Mouse (Mus musculus) intestine, embryonic 14.5 days (tissue): ENCODE data around the gene Nudt14. TPM values are rescaled to one million over a fixed set of nuclear protein-coding genes. Genes with fewer than 3 reads are reported as not detected.

Experiments
- ATAC-seq: fragments of 200-750 bp; cut with Nextera tagmentation; replicated peaks from 2 replicates; pipeline ENCODE4 v1.8.0; 2017; ENCODE audit warnings: low read depth, moderate number of reproducible peaks, moderate TSS enrichment, moderate library complexity; ENCODE audit not compliant: low FRiP score, low TSS enrichment
- DNase-seq: peaks from one replicate; pipeline ENCODE4 v3.0.0-alpha.2; 2018; ENCODE audit warnings: low spot score
- H3K27ac ChIP-seq: fragments of 300-500 bp; sonication (generic); 2 replicates; pipeline ENCODE4 v1.5.1; 2014; ENCODE audit warnings: low read depth, mild to moderate bottlenecking, control low read depth
- H3K27me3 ChIP-seq: fragments of 300-500 bp; sonication (generic); replicated peaks from 2 replicates; pipeline ENCODE4 v1.6.1; 2014; ENCODE audit warnings: low read length, control low read depth; ENCODE audit not compliant: control insufficient read depth, insufficient read depth
- H3K36me3 ChIP-seq: fragments of 300-500 bp; sonication (generic); 2 replicates; pipeline ENCODE4 v1.6.1; 2014; ENCODE audit warnings: low read length, control low read depth; ENCODE audit not compliant: control insufficient read depth, insufficient read depth
- H3K4me1 ChIP-seq: fragments of 300-500 bp; sonication (generic); replicated peaks from 2 replicates; pipeline ENCODE4 v1.6.1; 2014; ENCODE audit warnings: low read length, control low read depth, mixed read lengths; ENCODE audit not compliant: control insufficient read depth, insufficient read depth
- H3K4me2 ChIP-seq: fragments of 300-500 bp; sonication (generic); 2 replicates; pipeline ENCODE4 v1.6.1; 2014; ENCODE audit warnings: low read length
- H3K4me3 ChIP-seq: fragments of 300-500 bp; sonication (generic); 2 replicates; pipeline ENCODE4 v1.5.1; 2014; ENCODE audit warnings: low read depth, low read length, control low read depth, mixed read lengths
- H3K9ac ChIP-seq: fragments of 300-500 bp; sonication (generic); 2 replicates; pipeline ENCODE4 v1.6.1; 2014; ENCODE audit warnings: mild to moderate bottlenecking, low read length
- H3K9me3 ChIP-seq: fragments of 300-500 bp; sonication (generic); 2 replicates; pipeline ENCODE4 v1.6.1; 2016; ENCODE audit warnings: low read length, control low read depth; ENCODE audit not compliant: control insufficient read depth
- WGBS: fragments of 180-500 bp; shearing (Covaris S2); extraction: QIAGEN DNeasy Blood & Tissue Kit; methylation state at CpG from one replicate; pipeline ENCODE4 v1.1.7; 2014; 5-methylcytosine and 5-hydroxymethylcytosine counted together
- polyA plus RNA-seq: library from polyadenylated mRNA; unstranded; fragments of >200 nt; fragmentation: Nextera tagmentation; extraction: Ambion mirVana; gene quantifications from 2 replicates; pipeline ENCODE4 v1.2.1, GENCODE M21; 2014

Gene Nudt14
- polyA plus RNA-seq, 1 experiment from 2014 or later: 105 TPM

- Histone ChIP-seq H3K27me3 (peaks cover 53% of the 10 kb centered on the region), H3K9me3 (no peaks in the 10 kb centered on the region), H3K4me1 (0 out of 2 replicates have a peak, but pooled peaks cover 5% of the 10 kb centered on the region), H3K9ac (no peak overlapping the region), H3K4me2 (no peak overlapping the region), H3K36me3 (no peaks in the 10 kb centered on the region), H3K4me3 (no peak overlapping the region), H3K27ac (no peak overlapping the region)
- WGBS: 73% methylated on average over 14 of the region's 14 CpGs
- DNase-seq (no peak), ATAC-seq (no peak)
These were observed 14.7 kb downstream of the Nudt14 start for GRCm38 (mm10) chr12:112927265-112927664.

GRCm38 (mm10) chr12:112925950-112926349 lies 16.0 kb downstream of the Nudt14 start:
- Histone ChIP-seq H3K4me3 (no peak overlapping the region), H3K9ac (no peak overlapping the region), H3K27ac (no peak overlapping the region), H3K4me1 (0 out of 2 replicates have a peak, but pooled peaks cover 5% of the 10 kb centered on the region), H3K36me3 (no peaks in the 10 kb centered on the region), H3K27me3 (peaks cover 46% of the 10 kb centered on the region), H3K9me3 (no peaks in the 10 kb centered on the region), H3K4me2 (no peak overlapping the region)
- 90% methylated on average over 6 of the region's 6 CpGs for WGBS
- ATAC-seq (no peak), DNase-seq (no peak)

GRCm38 (mm10) chr12:112922541-112922940 lies 19.4 kb downstream of the Nudt14 start:
- ATAC-seq (no peak), DNase-seq (no peak)
- no peaks in the 10 kb centered on the region for H3K9me3 ChIP-seq
- no peak overlapping the region for H3K9ac ChIP-seq
- no peak overlapping the region for H3K27ac ChIP-seq
- WGBS: 45% methylated on average over 3 of the region's 3 CpGs
- no peaks in the 10 kb centered on the region for H3K36me3 ChIP-seq
- no peaks in the 10 kb centered on the region for H3K4me1 ChIP-seq
- peaks cover 12% of the 10 kb centered on the region for H3K27me3 ChIP-seq
- H3K4me2 ChIP-seq: no peak overlapping the region
- H3K4me3 ChIP-seq: no peak overlapping the region

- no peak overlapping the region for H3K4me3 ChIP-seq
- no peaks in the 10 kb centered on the region for H3K9me3 ChIP-seq
- H3K4me2 ChIP-seq: no peak overlapping the region
- H3K9ac ChIP-seq: no peak overlapping the region
- ATAC-seq: no peak
- WGBS: 83% methylated on average over 12 of the region's 12 CpGs
- no peak overlapping the region for H3K27ac ChIP-seq
- no peaks in the 10 kb centered on the region for H3K4me1 ChIP-seq
- H3K27me3 ChIP-seq: peaks cover 2% of the 10 kb centered on the region
- DNase-seq: no peak
- no peaks in the 10 kb centered on the region for H3K36me3 ChIP-seq
These were observed 20.4 kb downstream of the Nudt14 start for GRCm38 (mm10) chr12:112921518-112921917.

GRCm38 (mm10) chr12:112917906-112918305 lies 24.0 kb downstream of the Nudt14 start:
- Histone ChIP-seq H3K4me2 (no peak overlapping the region), H3K9me3 (no peaks in the 10 kb centered on the region), H3K36me3 (no peaks in the 10 kb centered on the region), H3K27me3 (no peaks in the 10 kb centered on the region), H3K27ac (no peak overlapping the region), H3K4me3 (no peak overlapping the region), H3K4me1 (no peaks in the 10 kb centered on the region), H3K9ac (no peak overlapping the region)
- WGBS: 45% methylated on average over 8 of the region's 8 CpGs
- no peak for ATAC-seq
- no peak for DNase-seq

GRCm38 (mm10) chr12:112917486-112917885 lies 24.4 kb downstream of the Nudt14 start:
- Histone ChIP-seq H3K4me1 (no peaks in the 10 kb centered on the region), H3K36me3 (no peaks in the 10 kb centered on the region), H3K4me2 (no peak overlapping the region), H3K9me3 (no peaks in the 10 kb centered on the region), H3K27me3 (no peaks in the 10 kb centered on the region), H3K27ac (no peak overlapping the region), H3K4me3 (no peak overlapping the region), H3K9ac (no peak overlapping the region)
- DNase-seq (no peak), ATAC-seq (no peak)
- WGBS: 76% methylated on average over 11 of the region's 11 CpGs

- Histone ChIP-seq H3K9me3 (no peaks in the 10 kb centered on the region), H3K27me3 (no peaks in the 10 kb centered on the region), H3K27ac (no peak overlapping the region), H3K9ac (no peak overlapping the region), H3K4me2 (no peak overlapping the region), H3K36me3 (no peaks in the 10 kb centered on the region), H3K4me3 (no peak overlapping the region), H3K4me1 (no peaks in the 10 kb centered on the region)
- 82% methylated on average over 16 of the region's 16 CpGs for WGBS
- ATAC-seq: no peak
- DNase-seq: no peak
These were observed 25.1 kb downstream of the Nudt14 start for GRCm38 (mm10) chr12:112916698-112917400.

- no peaks in the 10 kb centered on the region for H3K4me1 ChIP-seq
- 78% methylated on average over 13 of the region's 13 CpGs for WGBS
- H3K4me3 ChIP-seq: no peak overlapping the region
- H3K36me3 ChIP-seq: no peaks in the 10 kb centered on the region
- DNase-seq (no peak), ATAC-seq (no peak)
- no peak overlapping the region for H3K4me2 ChIP-seq
- no peaks in the 10 kb centered on the region for H3K9me3 ChIP-seq
- no peak overlapping the region for H3K27ac ChIP-seq
- H3K27me3 ChIP-seq: no peaks in the 10 kb centered on the region
- H3K9ac ChIP-seq: no peak overlapping the region
These were observed 26.3 kb downstream of the Nudt14 start for GRCm38 (mm10) chr12:112915587-112915986.

- H3K27me3 ChIP-seq: no peaks in the 10 kb centered on the region
- DNase-seq (no peak), ATAC-seq (no peak)
- no peak overlapping the region for H3K27ac ChIP-seq
- H3K9ac ChIP-seq: no peak overlapping the region
- no peaks in the 10 kb centered on the region for H3K4me1 ChIP-seq
- no peaks in the 10 kb centered on the region for H3K9me3 ChIP-seq
- no peaks in the 10 kb centered on the region for H3K36me3 ChIP-seq
- no peak overlapping the region for H3K4me3 ChIP-seq
- H3K4me2 ChIP-seq: no peak overlapping the region
- 75% methylated on average over 11 of the region's 11 CpGs for WGBS
These were observed 27.4 kb downstream of the Nudt14 start for GRCm38 (mm10) chr12:112914527-112914926.
